Mouse (Mus musculus) ovary, adult 18-20 months (tissue): ENCODE data around the gene Abcb9.

ENCODE experiments used
- DNase-seq: peaks from one replicate; pipeline ENCODE4 v3.0.0; 2022; ENCODE audit warnings: low spot score, mixed read lengths

Abcb9 gene

GRCm38 (mm10) chr5:124013747-124014146, 81.9 kb downstream of the Abcb9 start:
- DNase-seq, result no peak

GRCm38 (mm10) chr5:124012885-124013284, 82.7 kb downstream of the Abcb9 start:
- DNase-seq, result no peak

- DNase-seq, result no peak
Observed at GRCm38 (mm10) chr5:124011927-124012326, 83.7 kb downstream of the Abcb9 start.
